Mouse (Mus musculus): ENCODE results near the gene Fam171b.

Gene Fam171b

DNA sequence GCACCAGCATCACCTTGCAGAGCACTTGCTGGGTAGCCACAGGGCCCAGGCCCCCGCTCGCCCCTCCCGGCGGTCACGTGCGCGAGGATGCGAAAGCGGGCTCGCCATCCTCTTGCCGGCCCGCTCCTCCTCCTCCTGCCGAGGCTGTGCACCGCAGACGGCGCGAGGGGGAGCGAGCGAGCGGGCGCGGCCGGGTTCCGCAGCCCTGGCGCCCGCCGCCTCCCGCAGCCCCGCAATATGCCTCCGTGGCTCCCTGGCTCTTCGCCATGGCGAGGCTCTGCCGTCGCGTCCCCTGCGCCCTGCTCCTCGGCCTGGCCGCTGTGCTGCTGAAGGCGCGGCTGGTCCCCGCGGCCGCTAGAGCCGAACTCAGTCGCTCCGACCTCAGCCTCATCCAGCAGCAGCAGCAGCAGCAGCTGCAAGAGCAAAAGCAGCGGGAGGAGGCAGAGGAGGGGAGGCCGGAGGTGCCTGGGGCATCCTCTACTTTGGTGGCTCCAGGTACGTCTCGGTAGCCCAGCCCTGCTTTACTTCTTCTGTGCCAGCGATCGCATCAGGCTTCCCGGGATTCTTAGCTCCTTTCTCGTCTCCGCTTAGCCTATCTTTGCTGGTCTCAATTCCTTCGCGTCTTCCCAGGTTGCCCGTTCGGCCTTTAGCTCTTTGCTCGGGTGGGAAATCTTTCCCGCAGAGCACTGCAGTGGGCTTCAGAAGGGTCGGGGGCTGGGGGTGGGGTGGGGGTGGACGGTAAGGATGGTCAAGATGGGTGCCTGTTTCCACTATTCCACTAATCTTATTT lies at the start of gene Fam171b:
Fam171b (plus strand) TSS at position 154 of the 790 bp plus-strand sequence.
- peak; percentile 86 for DNase-seq (ENCODE audit: low spot score)

DNA sequence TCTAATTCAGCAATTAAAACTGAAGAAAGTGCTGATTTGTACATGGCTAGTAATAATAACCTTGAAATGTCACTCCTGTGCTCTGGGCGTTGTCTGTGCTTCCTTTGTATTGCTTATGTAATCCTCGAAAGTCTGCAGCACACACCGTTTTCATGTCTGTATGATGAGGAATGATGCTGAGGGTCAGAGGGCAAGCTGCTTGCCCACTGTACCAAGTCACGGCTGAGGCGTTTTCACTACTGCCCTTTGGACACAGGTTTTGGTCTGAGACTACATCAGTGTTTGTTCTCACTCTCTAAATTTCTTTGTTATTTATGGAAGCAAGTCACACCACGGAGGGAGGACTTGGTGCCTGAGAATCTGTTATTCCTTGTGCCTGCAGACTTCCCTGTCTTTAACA lies 46.4 kb upstream of the Fam171b start:
- no peak for DNase-seq (ENCODE audit: low spot score)

DNA sequence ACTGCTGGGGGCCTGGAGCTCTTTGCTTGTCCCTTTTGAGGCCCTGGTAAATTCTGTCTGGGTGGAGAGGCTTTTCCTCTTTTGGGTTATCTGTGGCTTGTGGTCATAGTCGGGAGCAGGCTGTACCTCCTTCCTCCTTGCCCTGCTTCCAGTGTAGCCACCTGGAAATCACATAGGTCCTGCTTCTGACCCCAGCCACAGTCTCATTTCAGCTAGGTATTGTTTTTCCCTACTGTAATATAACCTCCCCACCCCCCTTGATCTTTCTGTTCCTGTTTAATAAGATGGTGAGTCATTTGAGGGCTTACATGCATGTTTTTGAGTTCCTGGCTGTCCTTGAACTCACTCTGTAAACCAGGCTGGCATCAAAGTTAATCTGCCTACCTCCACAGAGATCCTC lies 45.6 kb upstream of the Fam171b start:
- no peak for DNase-seq (ENCODE audit: low spot score)

DNA sequence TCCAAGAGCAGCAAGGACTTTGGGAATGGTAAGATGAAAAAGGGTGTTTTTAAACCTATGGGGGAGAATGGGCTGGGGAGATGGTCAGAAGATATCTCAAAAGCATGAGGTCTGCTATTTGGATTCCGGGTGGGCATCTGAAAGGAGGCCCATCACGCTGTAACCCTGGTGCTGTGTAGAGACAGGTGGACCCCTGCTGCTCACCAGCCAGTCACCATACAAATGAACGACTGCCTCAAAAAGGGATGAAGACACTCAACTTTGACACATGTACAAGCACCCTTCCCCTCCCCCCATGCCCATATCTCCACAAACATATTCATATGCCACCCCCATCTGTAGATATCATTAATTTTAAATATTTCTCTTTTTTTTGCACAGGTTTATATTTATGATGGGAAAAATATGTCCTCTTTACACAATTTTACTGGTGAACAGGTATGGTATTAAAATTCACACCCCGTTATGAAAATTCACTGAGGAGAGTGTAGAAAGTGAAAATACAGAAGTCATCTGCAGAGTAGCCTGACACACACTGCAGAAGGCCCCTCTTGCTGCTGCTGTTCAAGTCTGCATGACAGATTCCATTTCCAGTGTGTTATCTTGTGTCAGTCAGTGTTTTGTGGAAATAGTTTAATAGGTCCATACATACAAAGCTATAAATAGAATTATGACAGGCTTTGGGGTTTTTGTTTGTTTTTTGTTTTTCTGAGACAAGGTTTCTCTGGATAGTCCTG lies 44.0 kb upstream of the Fam171b start:
- DNase-seq (ENCODE audit: low spot score) = no peak

DNA sequence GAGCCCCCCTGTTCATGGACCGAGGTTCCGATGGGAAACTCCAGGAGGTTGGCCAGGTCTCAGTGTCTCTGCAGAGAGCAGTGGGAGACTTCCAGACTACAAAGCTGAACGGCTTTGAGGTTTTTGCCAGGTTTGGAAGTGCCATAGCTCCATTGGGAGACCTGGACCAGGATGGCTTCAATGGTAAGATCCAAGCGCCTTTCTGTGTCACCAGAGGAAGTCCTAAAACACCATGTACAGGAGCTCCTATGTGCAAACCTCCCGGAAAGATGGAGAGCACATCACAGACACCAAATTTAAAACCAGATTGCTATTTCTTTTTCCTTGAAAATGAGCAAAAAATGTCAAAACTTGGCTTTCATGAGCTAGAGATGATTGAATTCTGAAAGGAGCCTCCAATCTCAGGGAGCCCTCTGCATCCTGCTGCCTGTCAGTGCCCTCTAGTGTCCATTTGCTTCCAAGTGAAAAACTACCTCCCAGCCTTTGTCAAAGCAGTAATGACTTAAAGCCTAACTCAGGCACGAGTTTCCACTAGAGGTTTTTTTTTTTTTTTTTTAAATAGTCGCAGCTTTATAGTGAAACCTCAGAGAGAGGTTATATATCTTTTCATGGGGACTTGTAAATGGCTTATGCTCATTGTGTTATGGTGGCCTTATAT lies 41.2 kb upstream of the Fam171b start:
- DNase-seq (ENCODE audit: low spot score) = peak; percentile 80

DNA sequence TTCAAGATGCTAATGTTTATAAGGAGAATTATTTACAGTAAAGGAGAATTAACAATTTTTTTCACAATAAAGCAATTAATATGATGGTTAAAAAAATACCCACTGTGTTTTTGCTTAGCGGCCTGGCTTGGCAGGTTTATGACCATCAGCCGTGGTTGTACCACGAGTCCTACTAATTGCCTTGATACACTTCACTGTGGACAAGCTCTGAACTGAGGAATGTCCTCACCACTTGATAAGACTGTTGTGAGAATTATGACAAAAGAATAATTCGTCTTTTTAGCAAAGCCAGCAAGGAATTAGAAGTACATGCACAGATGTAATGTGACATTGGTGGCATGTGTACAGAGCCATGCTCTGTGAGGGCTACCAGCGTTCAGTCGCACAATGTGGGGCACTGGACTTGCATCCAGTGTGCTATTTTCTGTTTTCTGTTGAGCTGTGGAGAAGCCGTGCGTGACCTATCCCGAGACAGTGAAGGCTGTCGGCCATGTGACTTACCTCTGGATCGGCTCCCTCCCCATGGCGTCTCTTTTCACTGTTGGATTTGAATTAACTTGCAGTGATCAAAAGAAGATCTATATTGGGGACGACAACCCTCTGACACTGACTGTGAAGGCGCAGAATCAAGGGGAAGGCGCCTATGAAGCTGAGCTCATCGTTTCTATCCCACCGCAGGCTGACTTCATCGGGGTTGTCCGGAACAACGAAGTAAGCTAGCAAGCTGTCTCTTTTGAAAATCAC lies 20.9 kb upstream of the Fam171b start:
- no peak for DNase-seq (ENCODE audit: low spot score)

DNA sequence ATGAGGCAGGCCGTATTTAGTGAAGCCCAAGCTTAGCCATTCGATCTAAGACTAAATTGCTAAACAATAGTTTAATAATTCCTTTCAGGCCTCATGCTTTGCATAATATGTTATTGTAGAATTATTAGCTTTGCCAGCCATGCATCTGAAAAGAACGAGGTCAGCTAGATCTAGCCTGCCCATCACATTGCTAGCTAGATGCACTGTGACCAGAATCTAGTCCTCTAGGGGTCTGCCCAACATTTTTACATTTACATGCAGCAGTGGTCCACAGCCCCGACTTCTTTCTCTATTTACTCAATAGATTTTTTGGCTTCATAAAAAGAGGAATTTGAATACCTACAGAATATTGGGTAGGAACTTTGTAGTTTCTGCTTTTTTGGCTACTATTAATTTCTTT lies 20.3 kb upstream of the Fam171b start:
- no peak for DNase-seq (ENCODE audit: low spot score)

DNA sequence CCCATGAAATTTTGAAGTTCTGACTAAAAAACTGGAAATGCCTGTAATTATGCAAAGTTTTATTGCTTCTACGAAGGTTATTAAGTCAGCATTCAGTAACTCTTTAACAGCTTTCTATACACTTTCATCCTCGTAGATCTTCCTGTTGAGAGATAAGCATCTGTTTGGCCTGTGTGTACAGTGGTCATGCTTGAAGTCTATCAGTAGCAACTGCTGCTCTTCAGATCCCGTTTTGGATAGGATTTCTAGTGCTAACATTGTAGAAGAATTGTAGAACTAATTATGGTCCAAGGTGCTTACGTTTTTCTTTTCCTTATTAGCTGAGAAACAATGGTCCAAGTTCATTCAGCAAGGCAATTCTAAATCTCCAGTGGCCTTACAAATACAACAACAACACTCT lies 16.7 kb upstream of the Fam171b start:
- no peak for DNase-seq (ENCODE audit: low spot score)

DNA sequence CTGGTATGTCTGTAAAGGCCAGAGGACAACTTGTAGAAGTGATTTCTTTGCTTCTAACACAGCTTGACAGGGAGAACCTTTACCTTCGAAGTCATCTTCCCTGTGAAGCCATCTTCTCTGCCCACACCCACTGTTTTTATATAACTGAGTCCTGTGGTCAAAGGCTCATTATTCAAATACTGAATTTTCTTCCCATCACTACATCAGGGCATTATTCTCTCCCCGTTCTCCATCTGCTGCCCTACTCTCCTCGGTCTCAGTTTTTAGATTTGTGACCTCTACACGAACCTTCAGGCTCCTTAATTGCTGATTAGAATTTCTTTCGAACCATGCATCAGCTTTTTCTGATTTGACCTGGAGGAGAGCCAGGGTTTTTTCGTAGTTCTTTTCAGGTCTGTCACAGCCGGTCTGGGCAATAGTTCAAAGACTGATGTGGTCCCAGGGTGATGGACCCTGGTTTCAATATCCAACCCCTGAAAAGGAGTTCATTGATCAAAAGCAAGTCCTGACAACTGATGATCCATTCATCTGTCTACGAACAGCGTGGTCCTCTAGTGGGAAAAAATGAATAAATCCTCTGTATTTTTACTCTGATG lies 14.4 kb upstream of the Fam171b start:
- DNase-seq (ENCODE audit: low spot score) = no peak

DNA sequence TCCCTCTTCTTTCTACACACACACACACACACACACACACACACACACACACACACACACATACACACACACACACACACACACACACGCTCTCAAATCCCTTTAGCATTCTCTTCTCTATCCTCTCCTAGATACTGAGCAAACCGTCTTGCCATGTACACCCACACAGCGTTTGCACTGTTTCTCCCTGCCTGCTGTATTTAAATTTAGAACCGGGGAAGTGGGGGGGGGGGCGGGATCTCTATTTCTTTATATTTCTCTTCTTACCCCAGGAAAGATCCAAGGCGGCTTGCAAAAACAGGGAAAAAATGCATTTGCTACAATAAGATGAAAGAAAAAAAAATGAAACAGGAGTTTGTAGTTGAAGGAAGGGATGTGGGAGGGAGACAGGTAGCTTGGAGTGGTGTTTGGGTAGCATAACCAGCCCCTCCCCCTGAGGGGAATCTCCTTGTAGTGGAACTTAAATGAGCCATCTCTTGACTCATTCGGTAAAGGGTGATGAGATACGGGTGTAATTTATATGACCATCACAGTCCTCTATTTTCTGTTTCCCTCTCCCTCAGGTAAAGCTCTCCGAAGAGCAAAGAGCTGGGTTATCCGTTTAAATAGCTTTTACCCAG lies 947 bp downstream of the Fam171b start:
- peak; percentile 30 for DNase-seq (ENCODE audit: low spot score)

DNA sequence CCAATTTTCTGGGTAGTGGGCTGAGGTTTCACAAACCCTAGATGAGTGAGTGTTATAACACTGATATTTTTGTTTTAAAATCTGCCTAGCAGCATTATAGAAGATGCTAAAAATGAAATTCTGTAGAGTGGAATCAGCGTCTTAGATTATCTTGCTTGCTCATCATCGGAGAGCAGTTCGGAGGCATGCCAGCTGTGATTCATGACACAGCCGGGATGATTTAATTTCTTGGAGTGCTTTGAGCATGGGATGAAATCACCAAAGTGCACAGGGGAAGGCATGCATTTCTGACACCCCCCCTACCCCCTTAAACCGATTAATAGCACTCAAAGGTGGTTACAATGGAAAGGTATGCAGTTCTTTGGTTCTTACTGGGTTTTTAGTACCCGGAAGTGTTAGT lies 1.6 kb downstream of the Fam171b start:
- peak; percentile 64 for DNase-seq (ENCODE audit: low spot score)

DNA sequence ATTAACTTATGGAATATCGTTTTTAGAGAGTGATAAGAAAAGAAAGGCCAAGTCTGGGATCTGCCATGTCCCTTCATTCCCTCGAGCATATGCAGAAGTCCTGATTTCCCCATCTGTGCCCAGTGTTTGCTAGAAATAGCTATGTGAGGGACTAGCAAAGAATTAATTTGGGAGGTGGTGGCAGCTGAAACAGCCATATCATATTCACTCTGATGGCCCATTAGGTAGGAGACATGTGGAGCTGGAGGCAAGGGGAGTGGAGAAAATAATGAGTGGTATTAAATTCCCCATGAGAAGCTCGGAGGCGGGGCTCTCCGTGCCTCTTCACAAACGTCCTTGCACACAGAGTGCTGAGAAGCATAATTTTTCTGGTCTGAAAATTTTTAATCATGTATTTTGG lies 3.7 kb downstream of the Fam171b start:
- no peak for DNase-seq (ENCODE audit: low spot score)

DNA sequence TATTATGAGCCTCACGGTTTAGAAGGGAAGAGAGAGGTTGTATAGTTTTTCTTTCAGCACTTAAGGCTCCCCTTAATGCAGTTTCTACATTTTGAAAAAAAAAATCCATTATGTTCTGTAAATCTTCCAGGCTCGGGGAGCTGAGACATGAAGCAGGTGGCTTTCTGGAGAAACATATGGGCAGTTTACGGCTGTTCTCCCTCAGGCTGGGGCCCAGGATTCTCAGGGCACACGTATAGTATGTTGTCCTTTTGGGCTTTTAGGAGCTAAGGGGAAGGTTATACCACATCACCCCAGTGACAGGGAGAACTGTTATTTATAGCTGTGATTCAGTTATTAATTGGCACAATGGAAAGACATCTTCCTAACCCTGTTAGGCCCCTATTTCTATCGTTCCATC lies 12.7 kb downstream of the Fam171b start:
- DNase-seq (ENCODE audit: low spot score) = no peak

DNA sequence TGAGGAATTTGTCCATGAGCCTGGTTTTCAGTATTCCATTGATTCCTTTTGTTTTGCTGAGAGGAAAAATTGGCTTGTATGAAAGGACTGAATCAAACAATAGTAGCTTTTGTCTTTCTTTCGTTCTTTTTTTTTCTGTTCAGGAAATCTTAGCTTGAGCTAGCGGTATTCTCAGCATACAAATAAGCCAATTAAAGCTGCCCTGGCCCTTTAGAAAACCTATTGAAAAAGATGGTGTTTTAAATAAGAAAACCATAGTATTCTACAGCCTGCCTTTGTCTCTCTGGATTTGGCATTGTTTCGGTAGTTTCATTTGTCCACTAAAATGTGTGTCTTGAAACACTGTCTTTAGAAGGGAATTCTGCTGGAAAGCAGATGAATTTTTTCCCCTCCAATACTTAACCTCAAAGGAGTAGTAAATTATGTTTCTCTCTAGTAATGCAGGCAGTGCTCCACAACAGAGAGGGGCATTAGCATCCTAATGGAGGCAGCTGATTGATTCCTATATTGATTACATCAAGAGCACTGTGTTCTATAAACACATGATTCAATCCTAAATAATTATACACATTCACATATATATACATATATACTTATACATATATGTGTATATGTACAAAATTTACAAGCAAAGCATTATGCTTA lies 16.6 kb downstream of the Fam171b start:
- DNase-seq (ENCODE audit: low spot score) = no peak

DNA sequence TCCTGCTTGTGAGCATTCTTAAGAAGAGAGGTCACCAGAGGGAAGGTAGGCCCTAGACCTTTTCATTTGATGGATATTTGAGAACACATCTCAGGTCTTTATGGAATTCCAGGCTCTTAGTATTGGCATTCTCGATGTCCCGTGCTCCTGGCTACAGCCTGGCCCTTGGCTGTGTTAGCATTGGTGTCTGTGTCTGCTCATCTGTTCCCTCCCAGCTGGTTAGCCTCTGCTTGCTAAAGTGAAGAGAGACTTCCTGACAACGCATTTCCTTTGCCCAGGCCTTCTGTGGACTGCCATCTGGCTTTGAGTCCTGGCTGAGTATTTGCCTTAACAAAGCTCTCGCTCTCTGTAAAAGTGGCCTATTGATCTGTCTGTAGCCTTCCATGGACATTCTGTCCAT lies 20.5 kb downstream of the Fam171b start:
- peak; percentile 26 for DNase-seq (ENCODE audit: low spot score)

DNA sequence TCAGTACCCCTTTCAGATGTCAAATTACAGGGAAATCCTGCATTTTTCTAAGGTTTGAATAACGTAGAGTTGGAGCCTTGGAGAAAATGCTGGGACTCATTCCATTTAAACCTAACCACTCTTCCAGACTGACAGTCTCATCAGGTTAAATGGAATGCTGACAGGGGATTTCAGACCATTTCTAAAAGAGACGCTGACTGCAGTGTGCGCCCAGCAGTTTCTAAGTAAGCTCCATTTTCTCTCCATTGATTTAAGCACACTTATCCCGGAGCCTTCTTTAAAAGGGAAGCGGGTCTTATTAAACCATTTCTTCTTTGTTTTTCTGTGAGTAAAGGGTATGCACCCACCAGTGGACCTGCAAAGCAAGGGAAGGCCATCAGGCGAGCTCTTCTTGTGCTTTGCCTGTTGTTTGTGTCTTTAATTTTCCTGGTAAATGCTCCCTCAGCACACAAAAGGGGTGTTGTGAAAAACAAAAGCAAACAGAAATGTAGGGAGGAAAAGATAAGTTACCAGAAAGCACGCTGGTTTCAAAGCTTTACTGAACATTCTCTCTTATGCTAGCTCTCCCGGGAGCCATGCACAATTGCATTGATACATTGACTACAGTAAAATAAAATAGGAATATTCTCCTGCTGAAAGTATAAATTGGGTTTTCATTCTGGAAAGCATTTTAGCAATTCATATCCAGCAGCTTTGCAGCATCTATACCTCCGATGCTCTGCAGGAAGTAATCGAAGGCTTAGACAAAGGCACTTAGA lies 23.1 kb downstream of the Fam171b start:
- no peak for DNase-seq (ENCODE audit: low spot score)

DNA sequence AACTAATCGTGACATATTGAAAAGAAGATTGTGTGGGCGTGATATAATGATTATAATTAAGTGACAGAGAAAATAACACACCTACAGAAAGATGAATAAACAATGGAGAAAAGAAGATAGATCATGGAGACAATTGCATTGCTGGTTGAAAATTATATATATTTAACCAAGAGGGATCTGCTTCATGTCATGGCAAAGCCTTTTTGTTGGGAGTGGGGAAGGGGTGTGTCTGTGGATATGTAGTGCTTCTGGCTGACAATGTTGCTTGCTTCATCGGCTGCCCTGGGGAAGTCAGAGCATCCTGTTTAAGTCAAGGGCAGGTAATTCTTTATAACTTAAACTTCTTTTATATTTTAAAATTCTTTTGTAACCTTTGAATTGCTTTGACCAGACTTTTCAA lies 36.1 kb downstream of the Fam171b start:
- no peak for DNase-seq (ENCODE audit: low spot score)

DNA sequence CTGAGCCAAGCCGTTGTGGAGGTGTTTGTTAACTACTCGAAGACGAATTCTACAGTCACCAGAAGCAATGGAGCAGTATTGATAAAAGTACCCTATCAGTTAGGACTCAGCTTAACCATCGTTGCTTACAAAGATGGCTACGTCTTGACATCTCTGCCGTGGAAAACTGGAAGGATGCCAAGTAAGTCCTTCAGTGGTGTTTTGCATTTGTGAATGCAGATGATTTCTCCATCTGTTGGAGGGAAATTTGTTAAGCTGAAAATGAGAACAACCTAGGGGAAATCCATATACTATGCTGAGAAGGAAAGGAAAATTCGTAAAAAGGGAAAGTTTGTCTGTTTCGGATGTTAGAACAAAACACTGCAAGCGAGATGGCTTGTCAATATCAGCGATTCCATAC lies 41.0 kb downstream of the Fam171b start:
- no peak for DNase-seq (ENCODE audit: low spot score)

DNA sequence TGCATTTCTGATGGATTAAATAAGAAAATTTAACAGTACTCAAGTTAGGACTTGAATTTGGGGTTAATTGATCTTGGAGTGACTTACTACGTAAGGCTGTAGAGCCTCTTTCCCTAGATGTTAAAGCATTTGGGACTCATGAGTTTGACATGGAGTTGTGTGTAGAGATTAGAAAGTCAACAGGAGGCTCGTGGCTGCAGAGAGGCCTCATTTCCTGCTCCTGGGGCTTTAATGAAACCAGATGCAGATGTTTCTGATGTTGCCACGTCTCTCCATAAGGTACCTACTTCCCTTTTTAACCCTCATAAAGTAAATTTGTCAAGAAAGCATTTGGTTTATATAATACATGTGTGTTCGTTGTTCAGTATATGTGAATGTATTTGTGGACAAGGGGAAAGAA lies 43.8 kb downstream of the Fam171b start:
- no peak for DNase-seq (ENCODE audit: low spot score)

DNA sequence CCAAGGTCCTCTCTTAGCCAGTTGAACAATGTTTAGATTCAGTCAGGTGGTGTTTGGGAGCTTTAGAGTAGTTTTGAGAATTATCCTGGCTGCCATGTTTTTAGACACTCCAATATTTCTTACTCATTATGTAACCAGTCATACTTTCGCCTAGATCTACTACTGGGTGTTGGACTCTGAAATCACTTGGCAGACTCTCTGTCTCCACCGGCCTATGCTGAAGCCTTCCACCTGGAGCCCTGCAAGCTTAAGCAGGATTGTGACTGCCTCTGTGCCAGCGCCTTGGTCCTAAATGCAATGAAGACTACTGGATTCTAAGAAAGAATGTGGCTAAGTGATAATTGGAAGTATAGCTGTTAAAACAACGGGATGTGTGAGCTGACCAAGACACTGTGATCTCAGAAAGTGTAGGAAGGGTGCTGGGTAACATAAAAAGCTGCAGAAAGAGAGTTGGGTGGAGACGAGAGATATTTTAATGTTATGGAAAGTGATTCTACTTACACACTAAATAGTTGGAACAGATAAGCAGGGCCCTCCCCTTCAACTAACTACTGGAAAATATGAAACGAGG lies 71.5 kb downstream of the Fam171b start:
- no peak for DNase-seq (ENCODE audit: low spot score)

Data from layer of hippocampus, adult 11-12 months (tissue).